Mouse (Mus musculus) lung, embryonic 15.5 days (tissue): ENCODE measurements around the gene Ankfy1. TPM values are rescaled to one million over a fixed set of nuclear protein-coding genes. Genes with fewer than 3 reads are reported as not detected.
"Not testable (repeated sequence)": the region's sequence is repeated elsewhere in the genome, so short reads cannot be mapped to it uniquely, and the experiment has no call there.

Experiments used
- ATAC-seq: fragments of 200-750 bp; cut with Nextera tagmentation; 2 replicates; pipeline ENCODE4 v1.8.0; 2017; ENCODE audit warnings: moderate number of reproducible peaks, borderline replicate concordance; ENCODE audit not compliant: low FRiP score, low TSS enrichment; ENCODE audit errors: extremely low read depth
- H3K27ac ChIP-seq: fragments of 300-500 bp; sonication (generic); 2 replicates; pipeline ENCODE4 v1.5.1; 2015; ENCODE audit warnings: moderate library complexity, mild to moderate bottlenecking, inconsistent platforms
- H3K27me3 ChIP-seq: fragments of 300-500 bp; sonication (generic); 2 replicates; pipeline ENCODE4 v1.6.1; 2015; ENCODE audit warnings: inconsistent platforms
- H3K36me3 ChIP-seq: fragments of 300-500 bp; sonication (generic); 2 replicates; pipeline ENCODE4 v1.6.1; 2015; ENCODE audit warnings: inconsistent platforms
- H3K4me1 ChIP-seq: fragments of 300-500 bp; sonication (generic); 2 replicates; pipeline ENCODE4 v1.6.1; 2015; ENCODE audit warnings: inconsistent platforms
- H3K4me2 ChIP-seq: fragments of 300-500 bp; sonication (generic); 2 replicates; pipeline ENCODE4 v1.6.1; 2015; ENCODE audit warnings: inconsistent platforms, mild to moderate bottlenecking, moderate library complexity
- H3K4me3 ChIP-seq: fragments of 300-500 bp; sonication (generic); 2 replicates; pipeline ENCODE4 v1.5.1; 2015; ENCODE audit warnings: mild to moderate bottlenecking, inconsistent platforms
- H3K9ac ChIP-seq: fragments of 300-500 bp; sonication (generic); 2 replicates; pipeline ENCODE4 v1.6.1; 2015; ENCODE audit warnings: inconsistent platforms
- H3K9me3 ChIP-seq: fragments of 300-500 bp; sonication (generic); 2 replicates; pipeline ENCODE4 v1.6.1; 2016; ENCODE audit warnings: inconsistent platforms
- WGBS: fragments of 180-500 bp; shearing (Covaris S2); methylation state at CpG from one replicate; pipeline ENCODE4 v1.1.7; 2015; 5-methylcytosine and 5-hydroxymethylcytosine counted together
- polyA plus RNA-seq: library from polyadenylated mRNA; unstranded; fragments of >200 nt; fragmentation: Nextera tagmentation; extraction: Ambion mirVana; gene quantifications from 2 replicates; pipeline ENCODE4 v1.2.1, GENCODE M21; 2015

The Ankfy1 gene
- polyA plus RNA-seq, 1 experiment from 2014 or later, result 22.6 TPM

DNA sequence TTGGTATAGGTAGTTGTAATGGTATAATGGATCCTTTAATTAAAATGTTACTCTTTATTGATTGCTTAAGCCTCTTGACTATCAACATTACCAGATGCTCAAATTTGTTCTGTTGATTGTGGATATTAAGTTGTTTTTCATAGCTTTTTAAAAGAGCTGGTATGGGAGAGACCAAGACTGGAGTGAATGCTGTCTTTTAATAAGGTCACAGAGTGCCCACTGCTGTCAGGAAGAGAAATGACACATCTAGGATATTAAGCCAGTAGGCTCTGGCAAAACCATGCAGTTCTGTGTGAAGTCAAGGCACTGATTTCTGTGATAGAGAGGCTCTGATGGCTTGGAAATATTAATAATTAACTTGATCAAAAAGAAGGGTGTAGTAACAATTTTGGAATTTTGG lies 34.1 kb downstream of the Ankfy1 start:
- H3K9me3 ChIP-seq, result no peaks in the 10 kb centered on the region
- H3K36me3 ChIP-seq, result peaks cover 13% of the 10 kb centered on the region
- H3K27ac ChIP-seq, result no peak overlapping the region
- H3K9ac ChIP-seq, result no peak overlapping the region
- no peaks in the 10 kb centered on the region for H3K4me1 ChIP-seq
- H3K27me3 ChIP-seq, result no peaks in the 10 kb centered on the region
- H3K4me3 ChIP-seq, result no peak overlapping the region
- H3K4me2 ChIP-seq, result no peak overlapping the region
- ATAC-seq, result no peak

DNA sequence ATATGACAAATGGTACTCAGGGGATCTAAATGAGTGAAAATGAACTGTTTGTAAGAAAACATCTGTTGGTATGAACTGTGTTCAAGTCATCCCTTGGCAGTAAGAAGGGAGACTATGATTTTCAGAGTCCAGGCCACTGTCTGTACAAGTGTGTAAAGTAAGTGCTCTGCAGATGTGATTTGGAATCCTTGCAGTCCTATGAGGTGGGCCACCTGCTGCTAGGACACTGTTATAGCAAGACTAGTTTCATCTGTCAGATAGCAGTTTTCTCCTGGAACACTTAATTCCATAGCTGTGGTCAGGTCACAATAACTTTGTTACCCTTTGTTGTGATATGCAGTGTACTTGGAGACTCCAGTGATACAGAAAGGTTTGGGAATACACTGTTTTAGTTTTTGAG lies 36.2 kb downstream of the Ankfy1 start:
- ATAC-seq, result no peak
- Histone ChIP-seq H3K36me3 (peaks cover 33% of the 10 kb centered on the region), H3K9ac (no peak overlapping the region), H3K27ac (no peak overlapping the region), H3K4me1 (no peaks in the 10 kb centered on the region), H3K4me2 (no peak overlapping the region), H3K9me3 (no peaks in the 10 kb centered on the region), H3K27me3 (no peaks in the 10 kb centered on the region), H3K4me3 (no peak overlapping the region)

GRCm38 (mm10) chr11:72733736-72734135 lies 43.9 kb downstream of the Ankfy1 start:
- no peaks in the 10 kb centered on the region for H3K27me3 ChIP-seq
- no peak for ATAC-seq
- no peaks in the 10 kb centered on the region for H3K9me3 ChIP-seq
- H3K9ac ChIP-seq, result no peak overlapping the region
- no peak overlapping the region for H3K4me3 ChIP-seq
- H3K4me1 ChIP-seq, result no peaks in the 10 kb centered on the region
- H3K36me3 ChIP-seq, result peaks cover 67% of the 10 kb centered on the region
- 84% methylated on average over 3 of the region's 3 CpGs for WGBS
- H3K27ac ChIP-seq, result no peak overlapping the region
- no peak overlapping the region for H3K4me2 ChIP-seq

- Histone ChIP-seq H3K36me3 (peaks cover 67% of the 10 kb centered on the region), H3K27ac (no peak overlapping the region), H3K4me2 (no peak overlapping the region), H3K27me3 (no peaks in the 10 kb centered on the region), H3K4me3 (no peak overlapping the region), H3K9ac (no peak overlapping the region), H3K9me3 (no peaks in the 10 kb centered on the region), H3K4me1 (no peaks in the 10 kb centered on the region)
- WGBS, result 60% methylated on average over 4 of the region's 4 CpGs
- no peak for ATAC-seq
These were observed 45.2 kb downstream of the Ankfy1 start for GRCm38 (mm10) chr11:72734840-72735518.

DNA sequence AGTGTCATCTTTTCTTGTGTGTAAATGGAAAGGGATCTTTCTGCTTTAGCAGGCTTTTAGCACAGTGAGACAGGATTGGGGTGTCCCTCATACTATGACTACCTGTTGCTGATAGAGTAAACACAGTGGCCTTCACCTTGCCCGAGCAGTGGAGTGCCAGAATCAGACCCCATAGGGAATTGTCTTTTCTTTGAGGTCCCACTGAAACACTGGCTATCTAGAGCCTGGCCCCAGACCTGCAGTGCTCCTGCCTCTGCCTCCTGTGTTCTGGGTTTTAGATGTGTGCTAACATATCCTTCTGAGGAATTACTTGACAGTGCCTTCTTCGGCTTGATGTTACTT lies 45.7 kb downstream of the Ankfy1 start:
- Histone ChIP-seq H3K4me2 (no peak overlapping the region), H3K36me3 (peaks cover 67% of the 10 kb centered on the region), H3K27ac (no peak overlapping the region), H3K4me3 (no peak overlapping the region), H3K9me3 (no peaks in the 10 kb centered on the region), H3K9ac (no peak overlapping the region), H3K27me3 (no peaks in the 10 kb centered on the region), H3K4me1 (no peaks in the 10 kb centered on the region)
- WGBS, result 78% methylated on average over 2 of the region's 2 CpGs
- no peak for ATAC-seq

GRCm38 (mm10) chr11:72736320-72736719 lies 46.5 kb downstream of the Ankfy1 start:
- no peak overlapping the region for H3K4me2 ChIP-seq
- H3K9me3 ChIP-seq, result no peaks in the 10 kb centered on the region
- WGBS, result 52% methylated on average over 1 of the region's 1 CpGs
- no peak overlapping the region for H3K4me3 ChIP-seq
- H3K27me3 ChIP-seq, result no peaks in the 10 kb centered on the region
- H3K27ac ChIP-seq, result no peak overlapping the region
- no peak overlapping the region for H3K9ac ChIP-seq
- ATAC-seq, result no peak
- H3K36me3 ChIP-seq, result peaks cover 64% of the 10 kb centered on the region
- H3K4me1 ChIP-seq, result no peaks in the 10 kb centered on the region

DNA sequence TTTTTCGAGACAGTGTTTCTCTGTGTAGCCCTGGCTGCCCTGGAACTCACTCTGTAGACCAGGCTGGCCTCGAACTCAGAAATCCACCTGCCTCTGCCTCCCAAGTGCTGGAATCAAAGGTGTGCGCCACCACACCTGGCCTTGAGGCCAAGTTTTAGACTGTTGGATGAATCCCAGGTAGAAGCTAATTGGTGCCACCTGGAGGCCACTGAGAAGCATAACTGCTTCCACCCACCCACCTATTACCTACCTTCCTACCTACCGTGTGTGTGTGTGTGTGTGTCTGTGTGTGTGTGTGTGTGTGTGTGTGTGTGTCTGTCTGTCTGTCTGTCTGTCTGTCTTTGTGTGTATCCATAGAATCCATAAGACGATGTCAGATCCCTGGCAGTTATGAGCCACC lies 47.7 kb downstream of the Ankfy1 start:
- H3K27me3 ChIP-seq, H3K27ac ChIP-seq, H3K4me1 ChIP-seq, H3K9me3 ChIP-seq, H3K9ac ChIP-seq, H3K4me3 ChIP-seq, H3K4me2 ChIP-seq, ATAC-seq: not testable (repeated sequence)
- WGBS, result 86% methylated on average over 5 of the region's 5 CpGs
- peaks cover 60% of the 10 kb centered on the region for H3K36me3 ChIP-seq

DNA sequence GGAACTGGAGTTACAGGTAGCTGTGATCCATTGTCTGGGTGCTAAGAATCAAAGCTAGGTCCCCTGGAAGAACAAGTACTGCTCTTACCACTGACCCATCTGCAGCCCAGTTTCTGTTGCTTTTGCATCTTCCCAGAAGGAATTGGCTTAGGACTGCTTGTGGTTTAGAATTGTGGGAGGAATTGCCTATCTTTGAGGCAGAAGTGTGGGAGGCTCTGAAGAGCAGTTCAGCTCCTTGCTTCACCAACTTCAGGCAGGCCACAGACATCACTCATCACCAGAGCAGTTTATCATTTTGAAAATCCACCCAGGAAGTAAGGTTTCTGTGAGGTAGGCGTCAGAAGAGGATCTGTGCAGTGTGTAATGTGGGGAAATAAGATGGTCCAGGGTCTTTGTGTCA lies 49.2 kb downstream of the Ankfy1 start:
- no peak overlapping the region for H3K27ac ChIP-seq
- H3K4me2 ChIP-seq, result no peak overlapping the region
- H3K9me3 ChIP-seq, result no peaks in the 10 kb centered on the region
- no peak for ATAC-seq
- 70% methylated on average over 1 of the region's 1 CpGs for WGBS
- peaks cover 60% of the 10 kb centered on the region for H3K36me3 ChIP-seq
- no peak overlapping the region for H3K4me3 ChIP-seq
- no peak overlapping the region for H3K9ac ChIP-seq
- H3K4me1 ChIP-seq, result no peaks in the 10 kb centered on the region
- no peaks in the 10 kb centered on the region for H3K27me3 ChIP-seq

DNA sequence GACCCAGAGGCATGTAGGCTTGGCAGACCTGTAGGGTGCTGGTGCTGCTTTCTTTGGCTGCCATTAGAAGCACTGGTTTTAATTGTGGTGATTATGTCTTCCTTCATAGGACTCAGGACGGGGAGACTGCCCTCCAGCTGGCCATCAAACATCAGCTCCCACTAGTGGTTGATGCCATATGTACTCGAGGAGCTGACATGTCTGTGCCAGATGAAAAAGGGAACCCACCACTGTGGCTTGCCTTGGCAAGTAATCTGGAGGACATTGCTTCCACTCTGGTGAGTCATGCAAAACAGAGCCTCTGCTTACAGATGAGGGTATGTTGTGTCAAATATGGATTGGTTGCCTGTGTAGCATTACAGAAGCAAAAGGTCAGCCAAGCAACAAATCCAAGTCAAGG lies 62.1 kb downstream of the Ankfy1 start:
- H3K27me3 ChIP-seq, result no peaks in the 10 kb centered on the region
- H3K4me1 ChIP-seq, result no peaks in the 10 kb centered on the region
- H3K9me3 ChIP-seq, result no peaks in the 10 kb centered on the region
- H3K9ac ChIP-seq, result no peak overlapping the region
- WGBS, result 37% methylated on average over 2 of the region's 2 CpGs
- no peak overlapping the region for H3K4me2 ChIP-seq
- no peak overlapping the region for H3K4me3 ChIP-seq
- ATAC-seq, result no peak
- H3K27ac ChIP-seq, result no peak overlapping the region
- peaks cover 89% of the 10 kb centered on the region for H3K36me3 ChIP-seq

DNA sequence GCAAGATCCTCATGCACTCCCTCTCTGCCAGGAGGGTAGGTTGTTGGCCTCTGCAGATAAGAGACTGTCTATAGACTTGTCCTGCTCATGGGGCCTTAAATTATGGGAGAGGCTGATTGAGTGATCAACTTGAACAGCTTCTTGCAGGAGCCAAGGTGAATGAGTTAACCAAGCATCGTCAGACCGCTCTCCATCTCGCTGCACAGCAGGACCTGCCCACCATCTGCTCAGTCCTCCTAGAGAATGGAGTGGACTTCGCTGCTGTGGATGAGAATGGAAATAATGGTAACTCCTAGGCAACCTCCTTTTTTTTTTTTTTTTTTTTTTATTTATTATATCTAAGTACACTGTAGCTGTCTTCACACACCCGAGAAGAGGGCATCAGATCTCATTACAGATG lies 68.5 kb downstream of the Ankfy1 start:
- Histone ChIP-seq H3K36me3 (peaks cover 92% of the 10 kb centered on the region), H3K4me2 (no peak overlapping the region), H3K27me3 (no peaks in the 10 kb centered on the region), H3K27ac (no peak overlapping the region), H3K9ac (no peak overlapping the region), H3K4me3 (no peak overlapping the region), H3K4me1 (no peaks in the 10 kb centered on the region), H3K9me3 (no peaks in the 10 kb centered on the region)
- no peak for ATAC-seq
- WGBS, result 87% methylated on average over 5 of the region's 5 CpGs

DNA sequence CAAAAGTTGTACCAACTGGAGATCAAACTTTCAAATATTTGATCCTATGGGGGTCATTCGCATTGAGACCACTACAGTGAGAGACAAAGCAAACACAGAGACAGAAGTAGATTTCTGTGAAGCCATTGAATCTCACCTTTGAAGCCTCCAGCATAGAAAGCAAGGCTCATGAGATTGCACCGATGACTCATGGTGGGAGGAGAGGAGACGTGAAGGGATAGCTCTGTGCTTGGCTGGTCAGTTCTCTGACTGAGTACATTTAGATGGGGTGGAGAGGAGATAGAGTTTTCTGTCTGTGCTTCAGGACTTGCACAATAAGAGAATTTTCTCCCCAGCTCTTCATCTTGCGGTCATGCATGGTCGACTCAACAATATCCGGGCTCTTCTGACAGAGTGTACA lies 69.8 kb downstream of the Ankfy1 start:
- no peak for ATAC-seq
- H3K4me3 ChIP-seq, result no peak overlapping the region
- no peak overlapping the region for H3K9ac ChIP-seq
- no peaks in the 10 kb centered on the region for H3K4me1 ChIP-seq
- H3K36me3 ChIP-seq, result peaks cover 93% of the 10 kb centered on the region
- no peak overlapping the region for H3K27ac ChIP-seq
- H3K4me2 ChIP-seq, result no peak overlapping the region
- H3K9me3 ChIP-seq, result no peaks in the 10 kb centered on the region
- WGBS, result 94% methylated on average over 6 of the region's 6 CpGs
- H3K27me3 ChIP-seq, result no peaks in the 10 kb centered on the region

- H3K36me3 ChIP-seq, result peaks cover 86% of the 10 kb centered on the region
- 78% methylated on average over 1 of the region's 1 CpGs for WGBS
- H3K4me1 ChIP-seq, result no peaks in the 10 kb centered on the region
- ATAC-seq, result no peak
- H3K9ac ChIP-seq, result no peak overlapping the region
- no peak overlapping the region for H3K4me3 ChIP-seq
- no peak overlapping the region for H3K4me2 ChIP-seq
- no peaks in the 10 kb centered on the region for H3K27me3 ChIP-seq
- no peak overlapping the region for H3K27ac ChIP-seq
- H3K9me3 ChIP-seq, result no peaks in the 10 kb centered on the region
These were observed 71.0 kb downstream of the Ankfy1 start for GRCm38 (mm10) chr11:72760781-72761180.

GRCm38 (mm10) chr11:72764270-72764669 lies 74.5 kb downstream of the Ankfy1 start:
- Histone ChIP-seq H3K4me1 (peaks cover 16% of the 10 kb centered on the region), H3K27me3 (no peaks in the 10 kb centered on the region), H3K4me3 (no peak overlapping the region), H3K27ac (no peak overlapping the region), H3K4me2 (no peak overlapping the region), H3K36me3 (peaks cover 66% of the 10 kb centered on the region), H3K9ac (no peak overlapping the region), H3K9me3 (no peaks in the 10 kb centered on the region)
- 84% methylated on average over 4 of the region's 4 CpGs for WGBS
- ATAC-seq, result no peak
